Mouse (Mus musculus) midbrain, embryonic 14.5 days (tissue): ENCODE results near the gene Drg1. TPM values are rescaled to one million over a fixed set of nuclear protein-coding genes. Genes with fewer than 3 reads are reported as not detected.

Source experiments
- polyA plus RNA-seq: library from polyadenylated mRNA; unstranded; fragments of >200 nt; fragmentation: Nextera tagmentation; extraction: Ambion mirVana; gene quantifications from 2 replicates; pipeline ENCODE4 v1.2.1, GENCODE M21; 2014

Gene Drg1
- polyA plus RNA-seq, 1 experiment from 2014 or later, result 242 TPM

Other genes with a start within 250 kb of the Drg1 start
- gene Sfi1, start 73.0 kb downstream of the Drg1 start, polyA plus RNA-seq, result 11.2 and 13.2 TPM in 2 replicates
- gene Eif4enif1, start 64.0 kb downstream of the Drg1 start, polyA plus RNA-seq, result 44.6 and 55.3 TPM in 2 replicates
- 61.9 and 78.7 TPM in 2 replicates for gene Patz1, start 22.5 kb upstream of the Drg1 start, polyA plus RNA-seq
- gene Pik3ip1, start 64.0 kb upstream of the Drg1 start, polyA plus RNA-seq, result 20.2 and 21.2 TPM in 2 replicates
- gene Limk2, start 142.8 kb upstream of the Drg1 start, polyA plus RNA-seq, result 155 and 172 TPM in 2 replicates
- gene Rnf185, start 185.9 kb upstream of the Drg1 start, polyA plus RNA-seq, result 40.3 and 55.3 TPM in 2 replicates
- 0.59 and 0.72 TPM in 2 replicates for gene Pla2g3, start 221.9 kb upstream of the Drg1 start, polyA plus RNA-seq
- gene Inpp5j, start 238.4 kb upstream of the Drg1 start, polyA plus RNA-seq, result 3.2 and 4.7 TPM in 2 replicates
- 48.5 and 76.5 TPM in 2 replicates for gene Selenom, start 248.3 kb upstream of the Drg1 start, polyA plus RNA-seq